Mouse (Mus musculus) erythroblast, embryonic 14.5 days (primary cell): ENCODE results near the gene Cisd2.

Experiments
- GATA1 ChIP-seq: IDR thresholded peaks from 2 replicates; pipeline ENCODE4 v1.6.1; 2012; ENCODE audit warnings: low read length, inconsistent platforms, mixed read lengths
- TAL1 ChIP-seq: IDR thresholded peaks from 3 replicates; pipeline ENCODE4 v1.6.1; 2012; ENCODE audit warnings: low read length, inconsistent platforms, mixed read lengths

DNA sequence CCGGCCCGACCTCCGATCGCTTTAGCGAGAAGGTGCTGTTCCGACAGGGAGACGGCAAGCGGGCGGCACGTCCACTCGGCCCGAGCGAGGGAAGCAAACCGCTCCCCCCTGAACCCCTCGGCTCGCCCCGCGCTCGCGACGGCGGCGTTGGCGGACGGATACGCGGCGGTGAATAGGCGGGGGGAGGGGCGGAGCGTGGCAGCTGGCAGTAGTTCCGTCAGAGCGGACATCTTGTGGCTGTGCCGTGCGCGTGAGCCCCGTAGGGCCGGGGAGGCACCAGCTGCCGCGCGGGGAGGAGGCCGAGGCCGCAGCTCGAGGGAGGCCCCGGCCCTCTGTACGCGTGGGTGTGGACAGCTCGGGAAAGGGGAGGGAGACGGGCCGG is 14.8 kb upstream of the Cisd2 start:
- no peak for TF ChIP-seq GATA1
- no peak for TF ChIP-seq TAL1
